Mouse (Mus musculus) forebrain, embryonic 12.5 days (tissue): ENCODE data around the gene Ifnlr1. TPM values are rescaled to one million over a fixed set of nuclear protein-coding genes. Genes with fewer than 3 reads are reported as not detected.

Experiments
- ATAC-seq: fragments of 200-750 bp; cut with Nextera tagmentation; 2 replicates; pipeline ENCODE4 v1.8.0; 2017; ENCODE audit warnings: moderate TSS enrichment; ENCODE audit not compliant: low FRiP score
- H3K27ac ChIP-seq: fragments of 300-500 bp; sonication (generic); 2 replicates; pipeline ENCODE4 v1.5.1; 2016; ENCODE audit warnings: mild to moderate bottlenecking
- H3K27me3 ChIP-seq: fragments of 300-500 bp; sonication (generic); 2 replicates; pipeline ENCODE4 v1.6.1; 2016; ENCODE audit warnings: mild to moderate bottlenecking
- H3K36me3 ChIP-seq: fragments of 300-500 bp; sonication (generic); replicated peaks from 2 replicates; pipeline ENCODE4 v1.6.1; 2016; ENCODE audit warnings: mild to moderate bottlenecking
- H3K4me1 ChIP-seq: fragments of 300-500 bp; sonication (generic); 2 replicates; pipeline ENCODE4 v1.6.1; 2016
- H3K4me2 ChIP-seq: fragments of 300-500 bp; sonication (generic); 2 replicates; pipeline ENCODE4 v1.6.1; 2016; ENCODE audit warnings: mild to moderate bottlenecking, moderate library complexity
- H3K4me3 ChIP-seq: fragments of 300-500 bp; sonication (generic); replicated peaks from 2 replicates; pipeline ENCODE4 v1.5.1; 2016; ENCODE audit warnings: mild to moderate bottlenecking
- H3K9ac ChIP-seq: fragments of 300-500 bp; sonication (generic); 2 replicates; pipeline ENCODE4 v1.6.1; 2016; ENCODE audit warnings: mild to moderate bottlenecking
- H3K9me3 ChIP-seq: fragments of 300-500 bp; sonication (generic); 2 replicates; pipeline ENCODE4 v1.6.1; 2016
- WGBS: fragments of 180-500 bp; shearing (Covaris S2); methylation state at CpG from one replicate; pipeline ENCODE4 v1.1.7; 2016; 5-methylcytosine and 5-hydroxymethylcytosine counted together
- polyA plus RNA-seq: library from polyadenylated mRNA; unstranded; fragments of >200 nt; fragmentation: Nextera tagmentation; extraction: Ambion mirVana; gene quantifications from 2 replicates; pipeline ENCODE4 v1.2.1, GENCODE M21; 2016

Ifnlr1 gene
- polyA plus RNA-seq, 1 experiment from 2014 or later = 0.36 TPM

DNA sequence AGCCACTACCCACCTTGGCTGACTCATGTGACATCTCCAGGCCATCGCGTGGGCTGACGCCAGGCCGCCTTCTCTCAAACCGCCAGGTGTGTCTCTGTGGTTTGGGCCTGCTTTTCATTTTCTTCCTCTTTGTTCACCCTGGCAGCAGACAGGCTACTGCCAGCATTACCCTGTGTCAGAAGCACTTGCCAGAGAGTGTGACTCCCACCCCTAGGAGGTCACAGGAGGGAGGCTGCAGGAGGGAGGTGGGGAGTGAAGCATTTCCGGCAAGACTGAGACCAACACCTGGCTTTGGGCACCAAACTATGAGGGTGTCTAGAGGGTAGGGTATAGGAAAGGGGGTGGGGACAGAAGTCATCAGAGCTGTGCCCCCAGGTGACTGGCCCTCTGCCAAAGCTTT lies 21.4 kb upstream of the Ifnlr1 start:
- Histone ChIP-seq H3K27me3 (peaks cover 9% of the 10 kb centered on the region), H3K36me3 (no peaks in the 10 kb centered on the region), H3K4me1 (peaks cover 5% of the 10 kb centered on the region), H3K9me3 (no peaks in the 10 kb centered on the region), H3K4me2 (no peak overlapping the region), H3K9ac (no peak overlapping the region), H3K4me3 (no peak overlapping the region), H3K27ac (no peak overlapping the region)
- no peak for ATAC-seq
- WGBS = 84% methylated on average over 6 of the region's 6 CpGs

DNA sequence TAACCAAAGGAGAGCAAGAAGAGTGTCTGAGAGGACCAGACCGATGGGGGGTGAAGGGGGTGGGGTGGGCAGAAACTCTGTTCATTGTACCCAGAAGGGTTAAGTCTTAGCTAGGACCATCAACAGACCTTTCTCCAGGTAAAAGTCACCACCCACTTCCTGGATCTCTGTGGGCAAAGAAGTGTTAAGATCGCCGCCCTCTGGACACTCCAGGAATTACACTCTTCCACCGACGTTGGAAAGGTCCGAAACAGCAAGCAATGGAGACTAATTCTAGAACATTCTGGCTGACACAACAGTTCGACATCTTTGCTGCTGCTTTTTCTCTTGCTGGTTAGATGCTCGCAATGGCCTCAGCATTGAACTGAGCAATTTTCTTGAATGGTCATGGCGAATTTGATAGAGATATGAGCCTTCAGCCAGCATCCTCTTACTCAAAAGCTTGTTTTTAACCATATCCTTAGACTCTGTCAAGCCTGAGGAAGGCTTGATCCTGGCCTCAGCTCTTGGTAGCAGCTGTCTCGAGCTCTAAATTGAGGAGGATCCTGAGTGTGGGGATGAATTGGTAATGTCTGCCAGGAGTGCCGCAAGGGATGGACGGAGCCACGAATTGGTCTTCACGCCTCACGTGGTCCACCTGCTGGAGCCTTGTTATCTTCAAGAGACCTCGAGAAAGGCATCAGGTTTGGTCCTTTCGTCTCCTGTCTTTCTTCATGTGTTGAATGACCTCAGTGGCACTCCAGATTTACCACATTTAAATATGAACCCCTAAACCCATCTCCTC lies 19.7 kb upstream of the Ifnlr1 start:
- Histone ChIP-seq H3K27me3 (peaks cover 12% of the 10 kb centered on the region), H3K9me3 (no peaks in the 10 kb centered on the region), H3K27ac (no peak overlapping the region), H3K4me1 (peaks cover 5% of the 10 kb centered on the region), H3K9ac (no peak overlapping the region), H3K36me3 (no peaks in the 10 kb centered on the region), H3K4me3 (no peak overlapping the region), H3K4me2 (no peak overlapping the region)
- WGBS = 60% methylated on average over 17 of the region's 17 CpGs
- ATAC-seq = no peak

DNA sequence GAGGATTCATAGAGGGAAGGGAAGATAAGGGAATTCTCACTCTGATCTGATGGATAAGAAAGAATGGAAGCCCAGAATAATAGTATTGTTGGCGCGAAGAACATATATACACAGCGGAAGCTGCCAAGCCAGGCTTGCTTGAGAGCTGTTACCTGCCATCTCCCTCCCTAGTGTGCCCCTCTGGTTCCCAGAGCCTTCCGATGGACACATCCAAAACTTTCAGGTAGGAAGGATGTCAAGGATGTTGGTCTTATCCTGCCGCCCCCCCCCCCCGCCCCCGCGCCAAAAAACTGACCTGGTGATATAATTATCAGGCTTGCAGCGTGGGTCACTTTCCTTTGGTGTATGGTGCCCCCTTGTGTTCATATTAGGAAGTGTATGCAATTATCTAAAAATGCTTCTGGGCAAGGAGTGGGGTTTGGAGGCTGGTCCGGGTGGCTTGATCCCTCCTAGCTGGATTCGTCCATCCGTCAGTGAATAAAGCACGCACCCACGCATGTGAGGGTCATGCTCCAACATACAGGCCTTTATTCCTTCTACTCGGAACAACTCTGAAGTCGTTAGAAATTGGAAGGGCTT lies 18.7 kb upstream of the Ifnlr1 start:
- no peak overlapping the region for H3K27ac ChIP-seq
- H3K9ac ChIP-seq = no peak overlapping the region
- no peaks in the 10 kb centered on the region for H3K36me3 ChIP-seq
- H3K27me3 ChIP-seq = peaks cover 12% of the 10 kb centered on the region
- H3K4me3 ChIP-seq = no peak overlapping the region
- 14% methylated on average over 16 of the region's 16 CpGs for WGBS
- no peak overlapping the region for H3K4me2 ChIP-seq
- H3K4me1 ChIP-seq = peaks cover 5% of the 10 kb centered on the region
- no peaks in the 10 kb centered on the region for H3K9me3 ChIP-seq
- no peak for ATAC-seq

DNA sequence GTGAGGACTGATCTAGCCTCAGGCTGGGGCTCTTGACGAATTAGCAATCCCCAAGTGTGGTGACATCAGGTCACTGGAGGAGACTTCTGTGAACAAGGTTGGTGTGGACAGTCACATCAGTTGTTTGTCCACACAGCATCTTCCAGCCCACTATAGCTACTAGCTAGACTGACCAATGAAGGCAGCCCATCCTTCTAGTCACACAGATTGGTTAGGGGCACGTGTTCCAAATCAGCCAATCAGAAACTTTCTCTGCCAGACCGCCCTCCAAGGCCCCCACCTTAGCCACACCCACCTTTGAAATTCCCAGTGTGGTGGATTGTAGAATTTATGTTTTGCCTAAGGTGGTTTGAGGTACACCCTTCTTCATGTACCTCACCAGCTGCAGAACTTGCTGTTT lies 12.6 kb upstream of the Ifnlr1 start:
- Histone ChIP-seq H3K4me2 (no peak overlapping the region), H3K27ac (no peak overlapping the region), H3K9me3 (no peaks in the 10 kb centered on the region), H3K4me1 (peaks cover 7% of the 10 kb centered on the region; the same call in 1 of the 2 replicates), H3K4me3 (no peak overlapping the region), H3K9ac (no peak overlapping the region), H3K27me3 (peaks cover 3% of the 10 kb centered on the region; the same call in 1 of the 2 replicates), H3K36me3 (no peaks in the 10 kb centered on the region)
- 70% methylated on average over 3 of the region's 3 CpGs for WGBS
- no peak for ATAC-seq

DNA sequence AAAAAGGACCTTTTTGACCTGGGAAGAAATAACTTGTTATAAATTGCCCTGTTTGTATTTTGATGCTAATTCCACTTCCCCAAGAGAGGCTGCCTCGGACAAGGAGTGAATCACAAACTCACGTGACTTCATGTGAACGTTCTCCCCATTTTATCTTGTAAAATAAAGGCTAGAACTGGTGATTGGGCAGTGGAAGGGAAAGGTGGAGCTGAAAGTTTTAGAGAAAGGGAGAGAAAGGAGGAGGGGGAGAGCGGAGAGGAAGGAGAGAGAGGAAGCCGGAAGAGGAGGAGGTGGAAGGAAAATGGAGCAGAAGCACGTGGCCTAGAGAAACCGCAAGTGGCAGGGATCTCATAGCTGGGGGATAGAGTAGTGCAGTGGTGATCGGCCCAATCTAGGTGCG lies 11.1 kb upstream of the Ifnlr1 start:
- 62% methylated on average over 9 of the region's 9 CpGs for WGBS
- Histone ChIP-seq H3K4me3 (no peak overlapping the region), H3K4me2 (no peak overlapping the region), H3K9ac (no peak overlapping the region), H3K27ac (no peak overlapping the region), H3K4me1 (peaks cover 7% of the 10 kb centered on the region; the same call in 1 of the 2 replicates), H3K9me3 (no peaks in the 10 kb centered on the region), H3K27me3 (peaks cover 5% of the 10 kb centered on the region; the same call in 1 of the 2 replicates), H3K36me3 (no peaks in the 10 kb centered on the region)
- ATAC-seq = no peak

DNA sequence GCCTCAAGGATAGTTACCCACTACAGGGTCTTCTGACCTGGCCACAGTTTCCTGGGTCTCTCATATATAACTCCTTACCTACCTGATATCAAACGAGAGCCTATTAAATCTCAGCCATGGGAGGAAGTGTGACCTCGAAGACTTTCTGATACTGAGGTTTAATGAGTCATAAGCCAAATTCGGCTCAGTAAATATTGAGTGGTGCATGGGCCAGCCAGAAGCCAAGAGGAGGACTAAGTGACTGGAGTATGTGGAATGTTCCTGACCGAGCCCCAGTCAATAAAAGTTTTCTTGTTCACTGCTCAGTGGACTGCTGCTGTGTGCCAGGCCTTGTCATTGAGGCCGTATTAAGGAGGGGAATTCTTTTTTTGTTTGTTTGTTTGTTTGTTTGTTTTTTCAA lies 9.6 kb upstream of the Ifnlr1 start:
- Histone ChIP-seq H3K4me3 (no peak overlapping the region), H3K36me3 (no peaks in the 10 kb centered on the region), H3K9me3 (no peaks in the 10 kb centered on the region), H3K4me2 (no peak overlapping the region), H3K9ac (no peak overlapping the region), H3K27ac (no peak overlapping the region), H3K4me1 (peaks cover 7% of the 10 kb centered on the region; the same call in 1 of the 2 replicates), H3K27me3 (0 out of 2 replicates have a peak, but pooled peaks cover 3% of the 10 kb centered on the region)
- ATAC-seq = no peak
- WGBS = 89% methylated on average over 5 of the region's 5 CpGs

DNA sequence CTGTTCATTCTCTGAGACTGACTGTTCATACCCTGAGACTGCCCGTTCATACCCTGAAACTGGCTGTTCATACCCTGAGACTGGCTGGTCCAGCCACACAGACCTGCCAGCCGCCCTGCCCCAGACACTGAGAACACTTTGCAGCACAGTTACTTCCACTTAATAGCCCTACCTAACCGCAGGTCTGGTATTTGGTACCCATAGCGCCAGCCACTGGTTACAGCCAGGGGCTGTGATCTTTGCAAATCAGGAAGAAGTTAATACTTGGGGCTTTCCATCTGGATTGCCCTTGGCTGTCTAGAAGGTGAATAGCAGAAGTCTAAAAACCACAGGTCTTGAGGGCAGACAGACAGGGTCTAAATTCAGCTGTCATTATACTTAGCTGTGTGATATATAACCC lies 6.8 kb upstream of the Ifnlr1 start:
- Histone ChIP-seq H3K27ac (no peak overlapping the region), H3K9ac (no peak overlapping the region), H3K9me3 (no peaks in the 10 kb centered on the region), H3K4me2 (no peak overlapping the region), H3K36me3 (no peaks in the 10 kb centered on the region), H3K4me1 (peaks cover 7% of the 10 kb centered on the region; the same call in 1 of the 2 replicates), H3K27me3 (peaks cover 8% of the 10 kb centered on the region; the same call in 1 of the 2 replicates), H3K4me3 (no peak overlapping the region)
- 78% methylated on average over 4 of the region's 4 CpGs for WGBS
- no peak for ATAC-seq

DNA sequence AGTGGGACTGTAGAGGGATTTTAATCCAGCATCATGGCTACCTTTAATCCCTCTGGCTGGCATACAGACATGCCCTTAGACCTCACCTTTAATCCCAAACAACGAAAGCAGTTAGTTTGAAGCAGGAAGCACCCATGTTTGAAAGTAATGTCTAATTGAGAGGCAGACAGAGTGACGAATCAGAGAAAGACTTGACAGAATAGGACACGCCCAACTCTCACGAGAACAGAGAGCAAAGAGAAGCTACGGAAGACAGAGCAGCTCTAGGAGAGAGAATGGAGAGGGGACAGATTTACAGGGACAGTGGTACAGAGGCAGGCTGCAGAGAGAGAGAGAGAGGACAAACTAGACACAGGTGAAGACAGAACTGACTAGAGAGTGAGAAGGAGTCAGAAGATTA lies 4.3 kb upstream of the Ifnlr1 start:
- 76% methylated on average over 5 of the region's 5 CpGs for WGBS
- Histone ChIP-seq H3K4me1 (peaks cover 12% of the 10 kb centered on the region), H3K9ac (no peak overlapping the region), H3K4me2 (no peak overlapping the region), H3K36me3 (no peaks in the 10 kb centered on the region), H3K9me3 (no peaks in the 10 kb centered on the region), H3K27me3 (peaks cover 30% of the 10 kb centered on the region), H3K27ac (no peak overlapping the region), H3K4me3 (no peak overlapping the region)
- ATAC-seq = no peak

DNA sequence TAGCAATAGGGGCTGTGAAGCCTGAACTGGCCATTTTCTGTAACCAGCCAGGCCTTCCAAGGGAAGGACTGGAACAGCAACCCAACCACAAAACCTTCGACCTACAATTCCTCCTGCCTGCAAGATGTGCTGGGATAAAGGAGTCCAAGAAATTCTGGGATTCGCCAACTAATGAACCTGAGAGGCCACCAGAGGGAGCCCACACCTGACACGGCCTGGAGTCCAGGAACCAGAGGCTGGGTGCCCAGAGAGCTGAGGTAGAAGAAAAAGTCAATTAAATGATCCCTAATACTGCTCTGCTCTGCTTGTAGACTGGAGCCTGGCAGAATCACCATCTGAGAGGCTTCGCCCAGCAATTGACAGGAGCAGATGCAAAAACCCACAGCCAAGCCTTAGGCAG lies 2.5 kb upstream of the Ifnlr1 start:
- H3K4me3 ChIP-seq = no peak overlapping the region
- no peak for ATAC-seq
- WGBS = 22% methylated on average over 4 of the region's 4 CpGs

DNA sequence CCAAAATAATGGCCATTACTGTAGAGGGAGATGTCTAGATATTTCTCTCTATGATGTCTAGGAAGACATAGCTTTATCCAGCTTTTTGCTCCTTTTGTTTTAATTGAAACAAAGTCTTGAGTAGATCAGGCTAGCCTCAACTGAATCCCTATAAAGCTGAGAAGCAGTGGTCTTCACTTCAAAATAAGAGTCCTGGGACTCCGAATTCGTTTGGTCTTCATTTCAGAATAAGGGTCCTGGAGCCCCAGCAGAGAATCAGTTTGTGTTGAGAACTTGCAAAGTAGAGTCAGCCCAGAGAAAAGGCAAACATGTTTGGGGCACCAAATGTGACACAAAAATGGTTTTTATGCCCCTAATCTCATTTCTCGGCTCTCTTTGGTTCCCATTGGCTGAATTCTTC lies 1.4 kb upstream of the Ifnlr1 start:
- H3K27me3 ChIP-seq = peaks cover 57% of the 10 kb centered on the region
- peaks cover 17% of the 10 kb centered on the region for H3K4me1 ChIP-seq
- no peak overlapping the region for H3K4me3 ChIP-seq
- 43% methylated on average over 3 of the region's 3 CpGs for WGBS
- H3K4me2 ChIP-seq = no peak overlapping the region
- no peak overlapping the region for H3K9ac ChIP-seq
- H3K9me3 ChIP-seq = no peaks in the 10 kb centered on the region
- no peak overlapping the region for H3K27ac ChIP-seq
- H3K36me3 ChIP-seq = no peaks in the 10 kb centered on the region
- no peak for ATAC-seq

More for the DNA sequence above, 2.5 kb upstream of the Ifnlr1 start:
- Histone ChIP-seq H3K4me1 (peaks cover 17% of the 10 kb centered on the region), H3K27me3 (peaks cover 47% of the 10 kb centered on the region), H3K4me2 (no peak overlapping the region), H3K9me3 (no peaks in the 10 kb centered on the region), H3K36me3 (no peaks in the 10 kb centered on the region), H3K9ac (no peak overlapping the region), H3K27ac (no peak overlapping the region)

DNA sequence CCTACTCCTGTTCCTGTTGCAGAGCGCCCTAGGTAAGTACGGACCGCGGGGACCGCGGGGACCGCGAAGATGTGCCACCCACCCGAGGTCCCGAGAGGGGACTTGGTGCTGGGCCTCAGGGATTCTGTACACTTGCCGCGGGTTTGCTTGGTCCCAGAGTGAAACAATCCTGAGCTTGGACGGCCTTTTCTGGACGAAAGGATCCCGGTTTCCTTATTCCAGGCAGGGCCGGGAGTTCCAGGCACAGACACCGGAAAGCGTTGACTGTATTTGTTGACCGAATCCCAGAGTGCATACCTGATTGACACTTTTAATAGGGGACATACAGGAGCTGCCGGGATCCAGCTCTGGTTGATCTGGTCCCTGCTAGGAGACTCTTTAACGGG lies 474 bp downstream of the Ifnlr1 start:
- peaks cover 66% of the 10 kb centered on the region for H3K27me3 ChIP-seq
- under 1% methylated on average over 21 of the region's 21 CpGs for WGBS

DNA sequence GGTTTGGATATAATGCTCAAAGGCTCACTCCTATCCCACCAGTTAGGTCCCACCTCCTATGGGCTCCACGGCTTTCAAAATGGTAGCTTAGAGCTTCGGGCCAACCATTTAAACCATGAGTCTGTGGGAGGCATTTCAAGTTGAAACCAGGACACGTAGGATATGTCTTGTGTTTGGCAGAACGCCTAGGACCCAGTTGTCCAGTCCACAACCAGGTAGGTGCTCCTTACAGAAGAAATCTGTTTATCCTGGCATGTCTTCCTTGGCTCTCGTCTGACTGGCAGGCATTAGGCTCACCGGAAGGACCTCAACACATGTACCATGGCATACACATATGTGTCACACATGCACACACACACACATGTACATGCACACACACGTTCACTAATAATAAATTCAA lies 3.7 kb downstream of the Ifnlr1 start:
- peaks cover 17% of the 10 kb centered on the region for H3K4me1 ChIP-seq
- no peaks in the 10 kb centered on the region for H3K9me3 ChIP-seq
- 91% methylated on average over 7 of the region's 7 CpGs for WGBS
- H3K27ac ChIP-seq = no peak overlapping the region
- no peak overlapping the region for H3K9ac ChIP-seq
- H3K27me3 ChIP-seq = peaks cover 59% of the 10 kb centered on the region
- H3K4me3 ChIP-seq = no peak overlapping the region
- ATAC-seq = no peak
- H3K36me3 ChIP-seq = no peaks in the 10 kb centered on the region
- no peak overlapping the region for H3K4me2 ChIP-seq

More for the DNA sequence above, 474 bp downstream of the Ifnlr1 start:
- Histone ChIP-seq H3K27ac (no peak overlapping the region), H3K4me3 (peak overlapping the region; percentile 57), H3K9me3 (no peaks in the 10 kb centered on the region), H3K4me1 (peaks cover 17% of the 10 kb centered on the region), H3K36me3 (no peaks in the 10 kb centered on the region), H3K9ac (peak overlapping the region; percentile 71), H3K4me2 (peak overlapping the region; percentile 98)
- ATAC-seq = no peak

DNA sequence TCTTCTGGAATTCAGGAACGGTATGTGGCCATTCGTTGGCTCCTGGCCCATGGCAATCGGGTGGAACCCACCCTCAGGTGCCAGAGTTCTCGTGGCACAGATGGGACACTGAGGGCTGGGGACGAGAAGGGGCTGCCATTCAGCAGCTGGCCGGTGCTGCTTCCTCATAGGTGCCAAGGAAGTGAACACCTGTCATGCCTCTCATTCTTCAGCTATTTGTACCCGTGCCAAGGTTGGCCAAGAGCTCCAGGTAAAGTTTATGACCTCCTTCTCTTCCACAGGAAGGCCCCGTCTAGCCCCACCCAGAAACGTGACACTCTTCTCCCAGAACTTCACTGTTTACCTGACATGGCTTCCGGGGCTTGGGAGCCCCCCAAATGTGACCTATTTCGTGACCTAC lies 4.2 kb downstream of the Ifnlr1 start:
- 86% methylated on average over 11 of the region's 11 CpGs for whole genome bisulfite sequencing
- no peaks in the 10 kb centered on the region for H3K36me3 ChIP-seq
- ATAC-seq = no peak
- no peak overlapping the region for H3K4me2 ChIP-seq
- peaks cover 54% of the 10 kb centered on the region for H3K27me3 ChIP-seq
- no peak overlapping the region for H3K9ac ChIP-seq
- H3K27ac ChIP-seq = no peak overlapping the region
- no peaks in the 10 kb centered on the region for H3K9me3 ChIP-seq
- peaks cover 17% of the 10 kb centered on the region for H3K4me1 ChIP-seq
- H3K4me3 ChIP-seq = no peak overlapping the region
